Mouse (Mus musculus): Measurements from ENCODE around the gene Gm26602. TPM values are rescaled to one million over a fixed set of nuclear protein-coding genes. Genes with fewer than 3 reads are reported as not detected.
A peak's percentile ranks its signal among the peaks of the same experiment; 100 is the strongest.

The Gm26602 gene
- total RNA-seq, 2 experiments from 2014 or later, result not detected

GRCm38 (mm10) chr10:79928030-79928694, 17.5 kb downstream of the Gm26602 start:
- DNase-seq (ENCODE audit: low spot score), result no peak
- intact Hi-C loops (cut with DNase I), result no loop called here

GRCm38 (mm10) chr10:79928907-79929701, 18.4 kb downstream of the Gm26602 start:
- DNase-seq (ENCODE audit: low spot score), result no peak
- intact Hi-C loops (cut with DNase I), result no loop called here

GRCm38 (mm10) chr10:79929967-79930825, 19.5 kb downstream of the Gm26602 start:
- no peak for DNase-seq (ENCODE audit: low spot score)
- intact Hi-C loops (cut with DNase I), result no loop called here

GRCm38 (mm10) chr10:79930826-79931186, 20.1 kb downstream of the Gm26602 start:
- intact Hi-C loops (cut with DNase I), result no loop called here
- DNase-seq (ENCODE audit: low spot score), result no peak

- DNase-seq (ENCODE audit: low spot score), result no peak
- intact Hi-C loops (cut with DNase I), result no loop called here
Observed at GRCm38 (mm10) chr10:79931797-79932196, 21.1 kb downstream of the Gm26602 start.

- intact Hi-C loops (cut with DNase I), result no loop called here
- peak; percentile 73 for DNase-seq (ENCODE audit: low spot score)
Observed at GRCm38 (mm10) chr10:79932736-79933135, 22.1 kb downstream of the Gm26602 start.

- intact Hi-C loops (cut with DNase I), result no loop called here
- DNase-seq (ENCODE audit: low spot score), result no peak
Observed at GRCm38 (mm10) chr10:79933145-79933679, 22.6 kb downstream of the Gm26602 start.

- intact Hi-C loops (cut with DNase I), result no loop called here
- DNase-seq (ENCODE audit: low spot score), result no peak
Observed at GRCm38 (mm10) chr10:79933861-79934260, 23.2 kb downstream of the Gm26602 start.

GRCm38 (mm10) chr10:79934272-79934721, 23.6 kb downstream of the Gm26602 start:
- peak; percentile 90 for DNase-seq (ENCODE audit: low spot score)
- intact Hi-C loops (cut with DNase I), result no loop called here

- intact Hi-C loops (cut with DNase I), result no loop called here
- no peak for DNase-seq (ENCODE audit: low spot score)
Observed at GRCm38 (mm10) chr10:79934794-79935569, 24.3 kb downstream of the Gm26602 start.

- intact Hi-C loops (cut with DNase I), result no loop called here
- no peak for DNase-seq (ENCODE audit: low spot score)
Observed at GRCm38 (mm10) chr10:79936284-79936910, 25.7 kb downstream of the Gm26602 start.

GRCm38 (mm10) chr10:79936911-79937441, 26.3 kb downstream of the Gm26602 start:
- DNase-seq (ENCODE audit: low spot score), result peak; percentile 63
- intact Hi-C loops (cut with DNase I), result no loop called here

- intact Hi-C loops (cut with DNase I), result no loop called here
- DNase-seq (ENCODE audit: low spot score), result no peak
Observed at GRCm38 (mm10) chr10:79937775-79938526, 27.3 kb downstream of the Gm26602 start.

- peak; percentile 39 for DNase-seq (ENCODE audit: low spot score)
Observed at GRCm38 (mm10) chr10:79940749-79941148, 30.1 kb downstream of the Gm26602 start.

GRCm38 (mm10) chr10:79942988-79943387, 32.3 kb downstream of the Gm26602 start:
- DNase-seq (ENCODE audit: low spot score), result no peak
- intact Hi-C loops (cut with DNase I), result no loop called here

More at GRCm38 (mm10) chr10:79940749-79941148, 30.1 kb downstream of the Gm26602 start:
- intact Hi-C loops (cut with DNase I), result no loop called here

GRCm38 (mm10) chr10:79943471-79943901, 32.8 kb downstream of the Gm26602 start:
- intact Hi-C loops (cut with DNase I), result no loop called here
- no peak for DNase-seq (ENCODE audit: low spot score)

- DNase-seq (ENCODE audit: low spot score), result no peak
Observed at GRCm38 (mm10) chr10:79945507-79946234, 35.0 kb downstream of the Gm26602 start.

More at GRCm38 (mm10) chr10:79945507-79946234, 35.0 kb downstream of the Gm26602 start:
- intact Hi-C loops (cut with DNase I), result no loop called here
